9 mouse cellular contexts compared by ENCODE assay signal in the genomic region with DNA sequence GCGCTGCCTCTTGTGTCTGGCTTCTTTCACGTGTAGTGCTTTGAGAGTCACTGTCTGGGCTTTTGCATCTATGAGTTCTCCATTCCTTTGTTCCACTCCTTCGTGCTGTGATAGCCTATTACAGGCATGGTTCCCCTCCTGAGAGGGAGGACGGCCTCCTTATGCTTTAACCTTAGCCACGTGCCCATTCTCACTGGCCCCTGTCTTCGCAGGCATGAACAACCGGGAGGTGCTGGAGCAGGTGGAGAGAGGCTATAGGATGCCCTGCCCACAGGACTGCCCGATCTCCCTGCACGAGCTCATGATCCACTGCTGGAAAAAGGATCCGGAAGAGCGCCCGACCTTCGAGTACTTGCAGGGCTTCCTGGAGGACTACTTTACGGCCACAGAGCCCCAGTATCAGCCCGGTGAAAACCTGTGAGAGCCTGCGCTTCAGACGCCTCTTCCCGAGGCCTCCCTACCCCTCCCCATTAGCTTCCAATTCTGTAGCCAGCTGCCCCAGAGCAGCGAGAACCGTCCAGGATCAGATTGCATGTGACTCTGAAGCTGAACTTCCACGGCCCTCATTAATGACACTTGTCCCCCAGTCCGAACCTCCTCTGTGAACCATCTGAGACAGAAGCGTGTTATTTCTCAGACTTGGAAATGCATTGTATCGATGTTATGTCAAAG. TPM values are rescaled to one million over a fixed set of nuclear protein-coding genes. Genes with fewer than 3 reads are reported as not detected.
DNase-seq lines count a peak whose midpoint lies in the region; ATAC-seq and TF ChIP-seq lines count a peak whose summit lies in the region.
"Had no signal": no experiment of that assay in that cellular context is flagged by ENCODE, and none has a peak within 500 bp of the region (broad histone marks: within the 10 kb centered on the region; RNA-seq: fewer than 3 reads in every experiment).

No protein-coding gene starts in this region.

- peak overlapping the region; percentile 3; the same call in 1 of the 2 replicates for H3K27ac ChIP-seq in kidney, postnatal 0 days
- peak overlapping the region; percentile 65 for H3K27ac ChIP-seq in forebrain, embryonic 14.5 days (ENCODE audit: low read depth, low read length)
- H3K27ac ChIP-seq in limb, embryonic 11.5 days (replicated peaks; ENCODE audit: low read depth, low read length): 0 out of 2 replicates have a peak overlapping the region, but pooled peaks have one; percentile 17
- H3K27ac ChIP-seq in stomach, embryonic 14.5 days (ENCODE audit: low read length): peak overlapping the region; percentile 80
- H3K27ac ChIP-seq: liver, embryonic 12.5 days had no signal

- no peak for TF ChIP-seq CTCF in kidney, postnatal 0 days (IDR thresholded peaks at IDR 0.05; ENCODE audit: low read depth)

- no peak overlapping the region for H3K9ac ChIP-seq in kidney, postnatal 0 days (ENCODE audit: low read depth, low read length)
- peak overlapping the region; percentile 32; the same call in 1 of the 2 replicates for H3K9ac ChIP-seq in forebrain, embryonic 14.5 days (ENCODE audit: low read length)
- H3K9ac ChIP-seq in limb, embryonic 11.5 days (ENCODE audit: low read length): 0 out of 2 replicates have a peak overlapping the region, but pooled peaks have one; percentile 8
- no peak overlapping the region; the same call in 1 of the 2 replicates for H3K9ac ChIP-seq in stomach, embryonic 14.5 days (replicated peaks; ENCODE audit: low read depth, low read length)
- H3K9ac ChIP-seq: liver, embryonic 12.5 days had no signal

- peak; percentile 56 for DNase-seq in kidney, postnatal 0 days (ENCODE audit: low spot score)
- no peak for DNase-seq in kidney, postnatal 4 days
- no peak for DNase-seq in forebrain, embryonic 14.5 days (ENCODE audit: low spot score)
- no peak for DNase-seq in limb, embryonic 11.5 days (ENCODE audit: low spot score)
- DNase-seq in frontal cortex, postnatal 25 days (ENCODE audit: low spot score in 2 of 2): no peak
- DNase-seq in urinary bladder, postnatal 4 days (ENCODE audit: low spot score in 2 of 2): no peak
- DNase-seq: kidney, adult 11 months had no signal

- no peak overlapping the region; the same call in 1 of the 2 replicates for H3K4me2 ChIP-seq in kidney, postnatal 0 days (ENCODE audit: low read length)
- H3K4me2 ChIP-seq in forebrain, embryonic 14.5 days (ENCODE audit: low read length): no peak overlapping the region
- H3K4me2 ChIP-seq in limb, embryonic 11.5 days (ENCODE audit: low read depth, severe bottlenecking): no peak overlapping the region
- no peak overlapping the region for H3K4me2 ChIP-seq in stomach, embryonic 14.5 days (replicated peaks; ENCODE audit: low read depth, low read length)
- H3K4me2 ChIP-seq: liver, embryonic 12.5 days had no signal

- WGBS in kidney, postnatal 0 days: 28% methylated on average over 24 of the region's 24 CpGs
- 55% methylated on average over 24 of the region's 24 CpGs for WGBS in forebrain, embryonic 14.5 days
- WGBS in limb, embryonic 11.5 days: 40% methylated on average over 24 of the region's 24 CpGs
- 34% methylated on average over 24 of the region's 24 CpGs for WGBS in stomach, embryonic 14.5 days

- ATAC-seq in kidney, postnatal 0 days (replicated peaks; ENCODE audit: low FRiP score, low read depth): peak; percentile 43; the same call in 1 of the 2 replicates
- ATAC-seq in forebrain, embryonic 14.5 days: peak; percentile 27
- ATAC-seq in limb, embryonic 11.5 days (ENCODE audit: insufficient number of reproducible peaks, low FRiP score, low TSS enrichment, low read depth): peak; percentile 31
- no peak for ATAC-seq in stomach, embryonic 14.5 days (ENCODE audit: insufficient number of reproducible peaks, insufficient read depth, low FRiP score, low read depth)
- ATAC-seq: liver, embryonic 12.5 days had no signal

- H3K9me3 ChIP-seq in kidney, postnatal 0 days (replicated peaks; ENCODE audit: low read length): no peaks in the 10 kb centered on the region
- no peaks in the 10 kb centered on the region for H3K9me3 ChIP-seq in forebrain, embryonic 14.5 days (replicated peaks; ENCODE audit: control insufficient read depth, low read length)
- no peaks in the 10 kb centered on the region for H3K9me3 ChIP-seq in limb, embryonic 11.5 days (ENCODE audit: control insufficient read depth, low read length)
- no peaks in the 10 kb centered on the region for H3K9me3 ChIP-seq in stomach, embryonic 14.5 days (ENCODE audit: control insufficient read depth, low read depth, low read length)
- H3K9me3 ChIP-seq: liver, embryonic 12.5 days had no signal

- H3K27me3 ChIP-seq in kidney, postnatal 0 days (ENCODE audit: insufficient read depth, low read length): no peaks in the 10 kb centered on the region
- H3K27me3 ChIP-seq in forebrain, embryonic 14.5 days (replicated peaks; ENCODE audit: control insufficient read depth, insufficient read depth, low read length): no peaks in the 10 kb centered on the region
- H3K27me3 ChIP-seq in limb, embryonic 11.5 days (ENCODE audit: control insufficient read depth, insufficient read depth, low read length): no peaks in the 10 kb centered on the region
- H3K27me3 ChIP-seq in stomach, embryonic 14.5 days (ENCODE audit: control insufficient read depth, insufficient read depth, low read length): no peaks in the 10 kb centered on the region
- H3K27me3 ChIP-seq: liver, embryonic 12.5 days had no signal

- no peaks in the 10 kb centered on the region for H3K36me3 ChIP-seq in kidney, postnatal 0 days (ENCODE audit: insufficient read depth, low read length)
- H3K36me3 ChIP-seq in forebrain, embryonic 14.5 days (ENCODE audit: control insufficient read depth, insufficient read depth, low read length): peaks cover 43% of the 10 kb centered on the region
- H3K36me3 ChIP-seq in limb, embryonic 11.5 days (ENCODE audit: control insufficient read depth, insufficient read depth, low read length): no peaks in the 10 kb centered on the region
- no peaks in the 10 kb centered on the region; the same call in 1 of the 2 replicates for H3K36me3 ChIP-seq in stomach, embryonic 14.5 days (ENCODE audit: control insufficient read depth, insufficient read depth, low read length)

- no peak overlapping the region for H3K4me3 ChIP-seq in kidney, postnatal 0 days (replicated peaks; ENCODE audit: low read depth, low read length)
- H3K4me3 ChIP-seq in forebrain, embryonic 14.5 days (ENCODE audit: low read depth, low read length): no peak overlapping the region
- no peak overlapping the region for H3K4me3 ChIP-seq in limb, embryonic 11.5 days (ENCODE audit: low read depth, low read length)
- no peak overlapping the region for H3K4me3 ChIP-seq in stomach, embryonic 14.5 days (ENCODE audit: low read depth, low read length)
- H3K4me3 ChIP-seq: liver, embryonic 12.5 days had no signal

- peaks cover 21% of the 10 kb centered on the region for H3K4me1 ChIP-seq in kidney, postnatal 0 days (replicated peaks; ENCODE audit: insufficient read depth, low read length)
- peaks cover 7% of the 10 kb centered on the region; the same call in 1 of the 2 replicates for H3K4me1 ChIP-seq in forebrain, embryonic 14.5 days (ENCODE audit: control insufficient read depth, insufficient read depth, low read length)
- H3K4me1 ChIP-seq in limb, embryonic 11.5 days (ENCODE audit: control insufficient read depth, insufficient read depth, low read length): peaks cover 10% of the 10 kb centered on the region
- peaks cover 18% of the 10 kb centered on the region for H3K4me1 ChIP-seq in stomach, embryonic 14.5 days (ENCODE audit: control insufficient read depth, insufficient read depth, low read length)

RNA-seq across cellular contexts. Expression of a gene that starts 49.0 kb away (rescaled TPM):
- polyA plus RNA-seq in kidney, postnatal 0 days (2015; fragmentation: Nextera tagmentation; extraction: Ambion mirVana): 15.0 TPM in 2 replicates
- polyA plus RNA-seq in forebrain, embryonic 14.5 days (2014; fragmentation: Nextera tagmentation; extraction: Ambion mirVana): 4.8 and 5.7 TPM in 2 replicates
- polyA plus RNA-seq in limb, embryonic 11.5 days (2014; fragmentation: Nextera tagmentation; extraction: Ambion mirVana): 5.9 and 8.0 TPM in 2 replicates
- polyA plus RNA-seq in stomach, embryonic 14.5 days (2014; fragmentation: Nextera tagmentation; extraction: Ambion mirVana): 30.2 and 32.6 TPM in 2 replicates

Comparison
In these comparisons a context has a peak if more than half of its experiments do, and no peak if none do; other contexts are left out.
1. H3K27ac ChIP-seq: peak in every context shown above with its lines; median percentile 80 in stomach, embryonic 14.5 days; 65 in forebrain, embryonic 14.5 days; 17 in limb, embryonic 11.5 days; 3 in kidney, postnatal 0 days.
2. H3K9ac ChIP-seq: peak in forebrain, embryonic 14.5 days (single experiment) and limb, embryonic 11.5 days (single experiment); none in kidney, postnatal 0 days (single experiment) and stomach, embryonic 14.5 days (single experiment).